Mouse (Mus musculus): ENCODE measurements at regions not wholly inside any gene's neighbourhood (a gene's known extent, or its start where the extent isn't known, plus 50 kb on each side); places are given as distances from the start of the nearest gene placed in this dataset.

GRCm38 (mm10) chr3:119892533-119893164 lies 108.4 kb upstream of the Ptbp2 start:
- ATAC-seq (ENCODE audit: insufficient read depth, low FRiP score, low TSS enrichment) (no peak), DNase-seq (ENCODE audit: low spot score) (no peak)
- Histone ChIP-seq H3K9ac (ENCODE audit: low read length) (no peak overlapping the region), H3K4me3 (ENCODE audit: low read depth, low read length) (no peak overlapping the region), H3K9me3 (ENCODE audit: control insufficient read depth, low read length) (no peaks in the 10 kb centered on the region), H3K27me3 (ENCODE audit: control insufficient read depth, insufficient read depth, low read length) (no peaks in the 10 kb centered on the region), H3K4me1 (ENCODE audit: control insufficient read depth, insufficient read depth, low read length) (peaks cover 8% of the 10 kb centered on the region; the same call in 1 of the 2 replicates), H3K27ac (ENCODE audit: low read depth, low read length) (no peak overlapping the region), H3K4me2 (ENCODE audit: low read depth) (no peak overlapping the region), H3K36me3 (ENCODE audit: control insufficient read depth, insufficient read depth, low read length) (no peaks in the 10 kb centered on the region)
- WGBS: 70% methylated on average over 9 of the region's 9 CpGs

DNA sequence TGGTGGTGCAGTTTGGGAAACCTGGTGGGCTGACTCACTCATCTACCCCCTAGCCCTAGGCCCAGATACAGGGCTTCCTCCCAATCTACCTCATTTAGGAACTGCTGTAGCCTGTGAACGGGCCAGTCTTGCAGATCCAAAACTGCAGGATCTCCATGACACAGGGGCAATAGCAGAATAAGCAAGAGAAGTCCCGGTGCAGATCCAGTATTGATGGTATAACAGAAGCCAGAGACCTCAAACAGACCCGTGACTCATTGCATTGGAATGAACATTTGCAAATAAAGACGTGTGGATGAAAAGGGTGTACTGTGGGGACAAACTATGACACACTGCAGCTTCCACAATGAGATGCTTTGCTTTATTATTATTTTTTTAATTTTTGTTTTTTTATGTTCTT lies 106.6 kb upstream of the Ptbp2 start:
- Histone ChIP-seq H3K9me3 (ENCODE audit: control insufficient read depth, low read length) (no peaks in the 10 kb centered on the region), H3K4me2 (ENCODE audit: low read depth) (no peak overlapping the region), H3K27ac (ENCODE audit: low read depth, low read length) (no peak overlapping the region), H3K4me1 (ENCODE audit: control insufficient read depth, insufficient read depth, low read length) (peaks cover 8% of the 10 kb centered on the region; the same call in 1 of the 2 replicates), H3K9ac (ENCODE audit: low read length) (no peak overlapping the region), H3K36me3 (ENCODE audit: control insufficient read depth, insufficient read depth, low read length) (no peaks in the 10 kb centered on the region), H3K4me3 (ENCODE audit: low read depth, low read length) (no peak overlapping the region), H3K27me3 (ENCODE audit: control insufficient read depth, insufficient read depth, low read length) (no peaks in the 10 kb centered on the region)
- no peak for DNase-seq (ENCODE audit: low spot score)
- 72% methylated on average over 4 of the region's 4 CpGs for WGBS
- ATAC-seq (ENCODE audit: insufficient read depth, low FRiP score, low TSS enrichment): no peak

DNA sequence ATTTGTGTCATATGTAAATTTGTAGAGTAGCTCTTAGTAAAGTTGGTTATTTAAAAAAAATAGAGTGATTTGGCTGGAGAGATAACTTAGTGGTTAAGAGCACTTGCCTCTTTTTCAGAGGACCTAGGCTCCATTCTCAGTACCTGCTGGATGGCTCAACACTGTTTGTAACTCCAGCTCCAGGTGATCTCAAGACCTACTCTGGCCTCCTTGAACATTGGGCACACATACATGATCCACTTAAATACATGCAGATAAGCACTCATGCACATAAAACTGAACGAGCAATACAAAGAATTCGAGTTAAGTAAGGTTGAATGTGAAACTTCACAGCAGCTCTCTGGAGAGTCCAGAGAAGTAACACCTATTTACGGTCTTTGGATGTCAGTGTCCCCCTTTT lies 104.2 kb upstream of the Ptbp2 start:
- peaks cover 1% of the 10 kb centered on the region; the same call in 1 of the 2 replicates for H3K4me1 ChIP-seq (ENCODE audit: control insufficient read depth, insufficient read depth, low read length)
- no peak overlapping the region for H3K27ac ChIP-seq (ENCODE audit: low read depth, low read length)
- no peaks in the 10 kb centered on the region for H3K9me3 ChIP-seq (ENCODE audit: control insufficient read depth, low read length)
- ATAC-seq (ENCODE audit: insufficient read depth, low FRiP score, low TSS enrichment) (no peak), DNase-seq (ENCODE audit: low spot score) (no peak)
- no peaks in the 10 kb centered on the region for H3K36me3 ChIP-seq (ENCODE audit: control insufficient read depth, insufficient read depth, low read length)
- H3K4me3 ChIP-seq (ENCODE audit: low read depth, low read length): no peak overlapping the region
- no peak overlapping the region for H3K9ac ChIP-seq (ENCODE audit: low read length)
- no peaks in the 10 kb centered on the region for H3K27me3 ChIP-seq (ENCODE audit: control insufficient read depth, insufficient read depth, low read length)
- no peak overlapping the region for H3K4me2 ChIP-seq (ENCODE audit: low read depth)
- 98% methylated on average over 3 of the region's 3 CpGs for WGBS

GRCm38 (mm10) chr3:119876395-119876794 lies 92.1 kb upstream of the Ptbp2 start:
- Histone ChIP-seq H3K9ac (ENCODE audit: low read length) (no peak overlapping the region), H3K36me3 (ENCODE audit: control insufficient read depth, insufficient read depth, low read length) (no peaks in the 10 kb centered on the region), H3K9me3 (ENCODE audit: control insufficient read depth, low read length) (no peaks in the 10 kb centered on the region), H3K4me1 (ENCODE audit: control insufficient read depth, insufficient read depth, low read length) (no peaks in the 10 kb centered on the region), H3K27ac (ENCODE audit: low read depth, low read length) (no peak overlapping the region), H3K4me2 (ENCODE audit: low read depth) (no peak overlapping the region), H3K27me3 (ENCODE audit: control insufficient read depth, insufficient read depth, low read length) (no peaks in the 10 kb centered on the region), H3K4me3 (ENCODE audit: low read depth, low read length) (no peak overlapping the region)
- ATAC-seq (ENCODE audit: insufficient read depth, low FRiP score, low TSS enrichment): no peak
- DNase-seq (ENCODE audit: low spot score): no peak
- 62% methylated on average over 5 of the region's 5 CpGs for WGBS

- Histone ChIP-seq H3K4me2 (ENCODE audit: low read depth) (no peak overlapping the region), H3K4me3 (ENCODE audit: low read depth, low read length) (no peak overlapping the region), H3K27me3 (ENCODE audit: control insufficient read depth, insufficient read depth, low read length) (no peaks in the 10 kb centered on the region), H3K36me3 (ENCODE audit: control insufficient read depth, insufficient read depth, low read length) (no peaks in the 10 kb centered on the region), H3K9me3 (ENCODE audit: control insufficient read depth, low read length) (no peaks in the 10 kb centered on the region), H3K4me1 (ENCODE audit: control insufficient read depth, insufficient read depth, low read length) (no peaks in the 10 kb centered on the region), H3K9ac (ENCODE audit: low read length) (no peak overlapping the region), H3K27ac (ENCODE audit: low read depth, low read length) (no peak overlapping the region)
- no peak for ATAC-seq (ENCODE audit: insufficient read depth, low FRiP score, low TSS enrichment)
- 89% methylated on average over 1 of the region's 1 CpGs for WGBS
- DNase-seq (ENCODE audit: low spot score): no peak
These were observed 90.8 kb upstream of the Ptbp2 start for GRCm38 (mm10) chr3:119875061-119875460.

- ATAC-seq (ENCODE audit: insufficient read depth, low FRiP score, low TSS enrichment): no peak
These were observed 78.1 kb upstream of the Ptbp2 start for GRCm38 (mm10) chr3:119862194-119862957.

More at GRCm38 (mm10) chr3:119862194-119862957, 78.1 kb upstream of the Ptbp2 start:
- H3K4me3 ChIP-seq (ENCODE audit: low read depth, low read length): no peak overlapping the region
- no peaks in the 10 kb centered on the region for H3K36me3 ChIP-seq (ENCODE audit: control insufficient read depth, insufficient read depth, low read length)
- 91% methylated on average over 7 of the region's 7 CpGs for WGBS
- no peaks in the 10 kb centered on the region for H3K9me3 ChIP-seq (ENCODE audit: control insufficient read depth, low read length)
- H3K27me3 ChIP-seq (ENCODE audit: control insufficient read depth, insufficient read depth, low read length): no peaks in the 10 kb centered on the region
- H3K4me2 ChIP-seq (ENCODE audit: low read depth): no peak overlapping the region
- DNase-seq (ENCODE audit: low spot score): no peak
- H3K27ac ChIP-seq (ENCODE audit: low read depth, low read length): no peak overlapping the region
- no peak overlapping the region for H3K9ac ChIP-seq (ENCODE audit: low read length)
- no peaks in the 10 kb centered on the region for H3K4me1 ChIP-seq (ENCODE audit: control insufficient read depth, insufficient read depth, low read length)
